Mouse (Mus musculus): ENCODE data around the gene Rdh5.

Gene Rdh5

DNA sequence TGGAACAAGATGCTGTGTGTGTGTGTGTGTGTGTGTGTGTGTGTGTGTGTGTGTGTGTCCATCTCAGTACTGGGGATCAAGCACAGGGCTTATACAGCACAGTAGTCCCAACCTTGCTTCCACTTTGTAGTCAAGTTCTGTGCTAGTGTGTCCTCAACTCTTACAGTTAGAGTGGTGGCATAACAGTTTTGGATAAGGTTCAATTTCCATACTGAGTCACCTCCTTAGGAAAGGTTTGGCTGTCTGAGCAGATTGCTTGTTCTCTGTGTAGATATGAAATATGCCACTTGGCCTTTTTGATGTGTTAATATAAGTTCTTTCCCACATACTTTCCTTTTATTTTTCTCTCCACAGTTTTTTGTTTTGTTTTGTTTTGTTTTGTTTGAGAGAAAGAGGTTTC, 44.4 kb downstream of the Rdh5 start:
- DNase-seq (ENCODE audit: inconsistent age in 2 of 2, low spot score in 1 of 2) = peak in 1 of 2 experiments; percentile 61

DNA sequence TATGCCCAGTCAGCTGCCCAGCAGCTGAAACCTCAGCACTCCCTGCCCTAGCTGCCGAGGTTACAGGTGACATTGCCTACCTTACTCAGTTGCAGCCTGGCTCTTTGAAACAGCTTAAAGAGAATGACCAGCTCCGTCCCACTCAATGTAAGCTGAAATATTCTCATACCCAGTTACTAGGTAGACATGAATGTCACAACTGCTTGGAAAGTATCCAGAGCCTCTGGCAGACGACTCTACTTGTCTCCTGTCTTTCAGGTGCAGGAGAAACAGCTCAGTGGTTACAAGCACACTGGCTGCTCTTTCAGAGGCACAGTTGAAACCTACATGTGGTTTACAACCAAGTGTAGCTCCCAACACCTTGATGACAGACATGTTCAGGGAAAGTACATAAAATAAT, 52.3 kb downstream of the Rdh5 start:
- no peak for DNase-seq (ENCODE audit: inconsistent age in 2 of 2, low spot score in 1 of 2)

DNA sequence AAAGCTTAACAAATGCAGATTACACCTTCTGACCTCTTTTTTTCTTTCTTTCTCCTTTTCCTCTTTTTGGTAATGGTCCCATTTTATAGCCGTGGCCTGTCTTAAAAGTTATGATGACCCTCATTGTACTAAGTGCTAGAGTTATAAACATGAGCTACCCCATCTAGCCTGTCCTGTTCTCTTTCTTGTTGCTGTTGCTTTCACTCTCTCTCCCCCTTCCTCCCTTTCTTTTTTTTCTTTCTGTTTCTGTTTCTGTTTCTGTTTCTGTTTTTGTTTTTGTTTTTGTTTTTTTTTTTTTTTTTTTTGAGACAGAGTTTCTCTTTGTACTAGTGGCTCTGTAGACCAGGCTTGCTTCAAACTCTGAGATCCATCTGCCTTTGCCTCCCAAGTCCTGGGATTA, 56.2 kb downstream of the Rdh5 start:
- DNase-seq (ENCODE audit: inconsistent age in 2 of 2, low spot score in 1 of 2) = no peak

DNA sequence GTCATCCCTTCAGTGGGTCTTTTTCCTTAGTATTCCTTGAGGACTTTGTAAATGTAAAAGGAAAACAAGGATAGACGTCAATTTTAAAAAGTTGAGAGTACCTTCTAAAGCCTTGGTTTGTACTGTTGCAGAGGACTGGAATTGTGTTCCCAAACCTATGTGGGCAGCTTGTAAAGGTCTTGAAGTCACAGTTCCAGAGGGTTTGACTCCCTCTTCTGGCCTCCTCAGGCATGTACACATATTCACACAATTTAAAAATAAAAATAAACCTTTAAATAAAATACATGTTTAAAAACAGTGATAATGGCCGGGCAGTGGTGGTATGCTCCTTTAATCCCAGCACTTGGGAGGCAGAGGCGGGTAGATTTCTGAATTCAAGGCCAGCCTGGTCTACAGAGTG, 56.6 kb downstream of the Rdh5 start:
- no peak for DNase-seq (ENCODE audit: inconsistent age in 2 of 2, low spot score in 1 of 2)
